Mouse (Mus musculus) liver, adult 2 months (tissue): ENCODE measurements around the gene Urgcp. TPM values are rescaled to one million over a fixed set of nuclear protein-coding genes. Genes with fewer than 3 reads are reported as not detected.

ENCODE experiments used
- DNase-seq: peaks from one replicate; pipeline ENCODE4 v3.0.0-alpha.2; 2011; ENCODE audit warnings: low read depth, low spot score; ENCODE audit errors: extremely low read depth
- H3K27ac ChIP-seq: fragments of 200-500 bp; replicated peaks from 2 replicates; pipeline ENCODE4 v1.5.1; 2012; ENCODE audit warnings: low read depth, mild to moderate bottlenecking, control low read depth, inconsistent platforms, low read length; ENCODE audit not compliant: insufficient read depth
- H3K27me3 ChIP-seq: fragments of 200-500 bp; 2 replicates; pipeline ENCODE4 v1.6.1; 2012; ENCODE audit warnings: mild to moderate bottlenecking, moderate library complexity, low read length, inconsistent platforms; ENCODE audit not compliant: control insufficient read depth, insufficient read depth
- H3K36me3 ChIP-seq: fragments of 200-500 bp; 2 replicates; pipeline ENCODE4 v1.6.1; 2012; ENCODE audit warnings: low read length, inconsistent platforms; ENCODE audit not compliant: control insufficient read depth, insufficient read depth
- H3K4me1 ChIP-seq: fragments of 200-500 bp; 2 replicates; pipeline ENCODE4 v1.6.1; 2011; ENCODE audit warnings: low read length; ENCODE audit not compliant: control insufficient read depth, insufficient read depth
- H3K4me3 ChIP-seq: fragments of 200-500 bp; 2 replicates; pipeline ENCODE4 v1.5.1; 2011; ENCODE audit warnings: low read depth, mild to moderate bottlenecking, control low read depth, low read length, moderate library complexity; ENCODE audit not compliant: insufficient read depth
- H3K79me2 ChIP-seq: fragments of 200-500 bp; 2 replicates; pipeline ENCODE4 v1.6.1; 2012; ENCODE audit warnings: inconsistent platforms, mild to moderate bottlenecking, low read length, moderate library complexity; ENCODE audit not compliant: control insufficient read depth, insufficient read depth
- H3K9ac ChIP-seq: fragments of 200-500 bp; 2 replicates; pipeline ENCODE4 v1.6.1; 2012; ENCODE audit warnings: low read depth, mild to moderate bottlenecking, control low read depth, inconsistent platforms, low read length
- CTCF ChIP-seq: fragments of 200-500 bp; IDR thresholded peaks from 2 replicates; pipeline ENCODE4 v1.5.1; 2011; ENCODE audit warnings: low read depth, low read length, control low read depth
- POLR2A ChIP-seq: fragments of 200-500 bp; IDR thresholded peaks from 2 replicates; pipeline ENCODE4 v1.6.1; 2011; ENCODE audit warnings: low read length, control low read depth; ENCODE audit not compliant: insufficient read depth; ENCODE audit errors: extremely low read depth
- WGBS: fragments of 180-500 bp; shearing (Covaris S2); methylation state at CpG from one replicate; pipeline ENCODE4 v1.1.7; 2018; 5-methylcytosine and 5-hydroxymethylcytosine counted together
- polyA plus RNA-seq: library from polyadenylated mRNA; depleted of rRNA; stranded (reverse); fragments of >200 nt; gene quantifications from 2 replicates; pipeline ENCODE4 v1.2.3, GENCODE M21; 2012
- total RNA-seq: library from RNA; depleted of rRNA; stranded (reverse); fragments of >200 nt; gene quantifications from 2 replicates; pipeline ENCODE4 v1.2.3, GENCODE M21; 2014

The Urgcp gene
- total and polyA plus RNA-seq, 2 experiments, result 9.5 to 16.8 TPM

DNA sequence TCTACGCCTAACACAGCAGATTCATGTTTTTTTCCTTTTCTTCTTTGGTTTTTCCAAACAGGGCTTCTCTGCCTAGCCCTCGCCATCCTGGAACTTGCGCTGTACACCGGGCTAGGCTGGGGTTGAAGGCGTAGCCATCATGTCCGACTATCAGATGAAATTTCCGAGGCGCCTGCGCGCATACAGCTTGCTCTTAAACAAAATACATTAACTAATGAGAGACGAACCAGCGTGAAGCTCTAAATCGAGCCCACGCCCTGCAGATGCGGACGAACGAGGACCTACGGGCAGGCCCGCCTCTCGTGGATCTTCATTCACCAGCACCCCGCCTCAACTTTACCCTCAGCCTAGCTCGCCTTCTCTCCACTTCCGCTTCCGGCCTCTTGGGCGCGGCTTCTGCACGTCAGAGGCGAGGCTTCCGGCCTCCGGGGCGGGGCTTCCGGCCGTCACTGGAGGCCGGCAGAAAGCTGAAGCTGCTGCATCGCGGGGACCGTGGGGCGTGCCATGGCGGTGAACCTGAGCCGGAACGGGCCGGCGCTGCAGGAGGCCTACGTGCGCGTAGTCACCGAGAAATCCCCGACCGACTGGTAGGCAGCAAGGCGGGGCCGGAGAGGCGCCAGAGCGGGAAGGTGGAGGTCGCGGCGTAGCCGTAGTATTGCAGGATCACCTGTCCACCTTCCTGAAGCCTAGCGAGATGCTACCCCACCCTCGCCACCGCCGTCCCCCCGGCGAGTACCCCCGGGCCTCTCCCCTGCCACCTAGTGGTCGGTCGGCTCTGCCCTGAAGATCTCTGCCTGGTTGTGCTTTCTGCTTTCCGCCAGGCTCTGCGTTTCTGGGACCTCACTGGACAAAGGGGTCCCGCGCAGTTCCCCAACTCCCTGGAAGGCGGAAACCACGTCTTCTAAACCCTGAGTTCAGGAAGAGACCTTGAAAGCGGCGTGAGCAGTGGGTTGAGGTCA is 26.2 kb upstream of the Urgcp start, which contains the start of gene Dbnl:
TSS of gene Dbnl (plus strand) at position 433 of the 959 bp plus-strand sequence.
- TF ChIP-seq CTCF (peak; percentile 78), POLR2A (peak; percentile 92)
- Histone ChIP-seq H3K9ac (peak within 1 kb of the TSS; percentile 84), H3K4me1 (peaks cover 8% of the 10 kb centered on the region; the same call in 1 of the 2 replicates), H3K36me3 (peaks cover 4% of the 10 kb centered on the region; the same call in 1 of the 2 replicates), H3K79me2 (no peaks in the 10 kb centered on the region), H3K27ac (peak within 1 kb of the TSS; percentile 67), H3K4me3 (peak within 1 kb of the TSS; percentile 86), H3K27me3 (no peaks in the 10 kb centered on the region)
- DNase-seq, result peak; percentile 82
- WGBS, result under 1% methylated on average over 74 of the region's 74 CpGs

DNA sequence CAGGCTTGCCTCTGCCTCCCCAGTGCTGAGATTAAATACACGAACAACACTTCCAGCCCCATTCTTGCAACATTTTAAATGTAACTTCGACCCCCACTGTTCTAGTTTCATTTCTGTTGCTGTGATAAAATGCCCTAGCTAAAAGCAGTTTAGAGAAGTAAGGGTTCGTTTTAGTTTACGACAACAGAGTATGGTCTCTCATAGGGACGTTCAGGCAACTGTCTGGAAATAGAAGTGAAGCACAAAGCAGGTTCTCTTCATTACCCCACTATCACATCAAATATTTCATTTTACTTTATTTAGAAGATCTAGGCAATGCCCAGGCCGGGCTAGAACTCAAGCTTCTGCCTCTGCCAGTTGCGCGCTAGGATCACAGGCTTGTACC is 25.5 kb upstream of the Urgcp start:
- peaks cover 2% of the 10 kb centered on the region; the same call in 1 of the 2 replicates for H3K36me3 ChIP-seq
- no peaks in the 10 kb centered on the region for H3K27me3 ChIP-seq
- 24% methylated on average over 8 of the region's 8 CpGs for WGBS
- TF ChIP-seq POLR2A (no peak), CTCF (no peak)
- no peaks in the 10 kb centered on the region for H3K79me2 ChIP-seq
- H3K4me3 ChIP-seq, result peak overlapping the region; percentile 86
- H3K9ac ChIP-seq, result peak overlapping the region; percentile 68
- H3K4me1 ChIP-seq, result peaks cover 9% of the 10 kb centered on the region; the same call in 1 of the 2 replicates
- peak; percentile 12 for DNase-seq
- peak overlapping the region; percentile 64 for H3K27ac ChIP-seq

DNA sequence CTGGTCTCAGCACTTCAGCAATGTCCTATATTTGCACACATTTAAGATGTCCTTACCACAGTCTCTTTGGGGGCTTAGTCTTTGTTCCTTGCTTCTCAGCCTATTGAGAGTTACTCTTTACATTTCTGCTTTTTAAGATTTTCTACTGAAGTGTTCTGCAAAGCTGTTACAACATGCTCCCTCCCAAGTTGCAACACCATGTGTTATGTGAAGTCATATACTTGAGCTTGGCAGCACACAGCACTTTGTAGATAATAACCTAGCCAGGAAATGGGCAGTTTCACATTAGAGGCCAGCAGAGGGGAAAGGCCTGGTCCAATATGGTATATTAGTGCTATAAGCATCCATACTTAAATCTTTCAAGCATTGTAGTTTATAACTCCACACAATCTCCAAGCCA is 23.6 kb upstream of the Urgcp start:
- Histone ChIP-seq H3K27me3 (no peaks in the 10 kb centered on the region), H3K36me3 (no peaks in the 10 kb centered on the region), H3K4me3 (no peak overlapping the region), H3K27ac (no peak overlapping the region), H3K4me1 (peaks cover 12% of the 10 kb centered on the region; the same call in 1 of the 2 replicates), H3K79me2 (no peaks in the 10 kb centered on the region), H3K9ac (no peak overlapping the region)
- DNase-seq, result peak; percentile 48
- TF ChIP-seq POLR2A (no peak), CTCF (no peak)

DNA sequence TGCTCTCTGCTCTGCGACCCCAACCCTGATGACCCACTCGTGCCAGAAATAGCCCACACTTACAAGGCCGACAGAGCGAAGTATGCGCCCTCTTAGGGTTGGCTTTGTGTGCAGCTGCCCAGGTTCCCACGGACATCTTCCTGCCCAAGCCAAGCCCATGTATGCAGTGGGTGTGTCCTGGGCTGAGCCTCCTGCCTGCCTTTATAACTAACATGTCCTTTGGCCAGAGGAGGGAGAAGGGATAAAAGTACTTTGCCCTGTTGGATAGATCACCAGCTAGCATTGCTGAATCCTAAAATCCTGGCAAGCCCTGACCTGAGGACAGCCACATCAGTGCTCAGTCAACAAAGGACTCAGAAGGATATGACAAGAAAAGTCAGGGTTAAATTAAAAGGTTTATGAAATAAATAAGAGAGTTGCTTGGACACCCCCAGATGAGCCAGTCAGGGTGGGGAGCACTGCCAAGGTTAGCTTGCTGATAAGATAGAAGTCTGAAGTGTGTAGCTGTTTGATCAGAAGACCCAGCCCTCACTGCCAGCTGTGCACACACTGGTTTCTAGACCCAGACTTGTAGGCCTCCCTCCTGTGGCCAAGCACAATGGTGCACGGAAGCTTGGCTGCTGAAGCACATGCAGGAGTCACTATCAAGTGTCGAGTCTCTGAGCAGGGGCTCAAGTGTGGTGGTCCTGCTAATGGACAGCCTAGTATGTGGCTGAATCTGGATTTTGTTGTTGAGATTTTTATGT is 20.2 kb upstream of the Urgcp start:
- Histone ChIP-seq H3K9ac (no peak overlapping the region), H3K27ac (peak overlapping the region; percentile 9)
- WGBS, result 22% methylated on average over 8 of the region's 8 CpGs

DNA sequence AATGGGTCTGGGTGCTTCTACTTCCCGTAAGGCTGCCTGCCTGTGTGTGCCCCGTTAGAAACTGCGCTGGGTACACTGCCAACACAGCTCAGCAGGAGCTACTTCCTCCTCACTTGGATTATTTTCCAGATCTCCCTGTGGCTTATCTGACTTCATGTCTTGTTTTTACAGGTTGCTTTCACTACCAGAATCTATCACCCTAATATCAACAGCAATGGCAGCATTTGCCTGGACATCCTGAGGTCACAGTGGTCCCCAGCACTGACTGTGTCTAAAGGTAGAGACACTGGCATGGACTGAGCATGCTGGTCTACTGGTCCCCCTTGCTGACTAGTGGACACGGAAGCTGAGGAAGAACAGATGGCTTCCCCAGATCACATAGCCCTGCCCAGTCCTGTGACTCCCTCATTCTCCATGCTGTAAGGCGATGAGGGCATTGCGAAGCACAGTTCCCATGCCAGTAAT is 17.9 kb upstream of the Urgcp start:
- Histone ChIP-seq H3K27me3 (no peaks in the 10 kb centered on the region), H3K4me3 (no peak overlapping the region), H3K36me3 (no peaks in the 10 kb centered on the region), H3K9ac (no peak overlapping the region), H3K4me1 (peaks cover 4% of the 10 kb centered on the region; the same call in 1 of the 2 replicates), H3K27ac (no peak overlapping the region), H3K79me2 (no peaks in the 10 kb centered on the region)
- WGBS, result 91% methylated on average over 6 of the region's 6 CpGs
- DNase-seq, result no peak
- no peak for TF ChIP-seq POLR2A
- TF ChIP-seq CTCF, result no peak

More for the DNA sequence above, 20.2 kb upstream of the Urgcp start:
- H3K79me2 ChIP-seq, result no peaks in the 10 kb centered on the region
- H3K27me3 ChIP-seq, result no peaks in the 10 kb centered on the region
- TF ChIP-seq POLR2A, result no peak
- TF ChIP-seq CTCF, result peak; percentile 70
- peaks cover 5% of the 10 kb centered on the region; the same call in 1 of the 2 replicates for H3K4me1 ChIP-seq
- DNase-seq, result peak; percentile 94
- H3K4me3 ChIP-seq, result no peak overlapping the region
- no peaks in the 10 kb centered on the region for H3K36me3 ChIP-seq

DNA sequence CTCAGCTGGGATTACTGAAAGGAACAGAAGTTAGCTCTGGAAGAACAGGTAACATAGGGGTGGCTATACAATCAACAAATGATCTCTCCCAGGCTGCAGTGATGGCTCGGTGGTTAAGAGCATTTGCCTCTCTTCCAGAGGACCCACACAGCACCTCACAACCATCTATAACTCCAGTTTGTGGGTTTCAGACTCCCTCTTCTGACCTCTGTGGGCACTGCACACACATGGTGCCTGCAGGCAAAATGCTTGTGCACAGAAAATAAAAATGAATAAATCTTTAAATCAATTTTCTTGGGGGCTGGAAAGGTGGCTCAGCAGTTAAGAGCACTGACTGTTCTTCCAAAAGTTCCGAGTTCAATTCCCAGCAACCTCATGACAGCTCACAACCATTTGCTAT is 16.3 kb upstream of the Urgcp start:
- H3K27me3 ChIP-seq, result no peaks in the 10 kb centered on the region
- no peaks in the 10 kb centered on the region for H3K36me3 ChIP-seq
- no peak overlapping the region for H3K9ac ChIP-seq
- no peak for DNase-seq
- 85% methylated on average over 2 of the region's 2 CpGs for WGBS
- no peak overlapping the region for H3K4me3 ChIP-seq
- no peak overlapping the region for H3K27ac ChIP-seq
- peaks cover 4% of the 10 kb centered on the region; the same call in 1 of the 2 replicates for H3K4me1 ChIP-seq
- TF ChIP-seq POLR2A (no peak), CTCF (peak; percentile 42; the same call in 1 of the 2 replicates)
- H3K79me2 ChIP-seq, result no peaks in the 10 kb centered on the region
